Mouse (Mus musculus): ENCODE measurements around the gene Dip2b.

The Dip2b gene

DNA sequence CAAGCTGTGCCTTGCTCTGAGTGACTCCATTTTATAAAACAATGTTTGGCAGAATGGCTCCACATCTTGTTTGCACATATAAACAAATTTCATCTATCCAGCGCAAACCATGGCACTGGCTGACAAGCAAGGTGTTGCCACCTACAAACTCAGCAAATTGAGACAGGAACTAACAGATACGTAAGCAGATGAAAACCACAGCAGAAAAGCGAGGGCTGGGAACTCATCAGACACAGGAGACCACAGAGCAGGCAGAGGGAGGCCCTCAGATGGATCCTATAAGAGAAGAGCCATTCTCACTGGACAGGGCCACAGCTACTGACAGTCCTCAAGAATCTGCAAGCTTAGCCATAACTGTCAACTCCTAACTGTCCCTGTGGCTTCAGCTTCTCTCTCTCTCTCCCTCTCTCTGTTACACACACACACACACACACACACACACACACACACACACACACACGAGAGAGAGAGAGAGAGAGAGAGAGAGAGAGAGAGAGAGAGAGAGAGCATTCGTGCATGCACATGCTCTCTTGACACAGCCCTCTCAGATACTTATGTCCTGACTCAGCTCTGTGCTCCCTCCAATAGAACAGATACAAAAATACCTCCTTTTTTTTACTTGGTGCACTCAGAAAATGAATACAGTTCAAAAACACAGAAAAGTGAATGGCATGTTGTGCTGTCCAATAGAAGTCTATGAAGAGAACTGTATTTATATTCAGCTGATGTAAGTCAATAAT lies 227.3 kb downstream of the Dip2b start:
- no peak for DNase-seq

DNA sequence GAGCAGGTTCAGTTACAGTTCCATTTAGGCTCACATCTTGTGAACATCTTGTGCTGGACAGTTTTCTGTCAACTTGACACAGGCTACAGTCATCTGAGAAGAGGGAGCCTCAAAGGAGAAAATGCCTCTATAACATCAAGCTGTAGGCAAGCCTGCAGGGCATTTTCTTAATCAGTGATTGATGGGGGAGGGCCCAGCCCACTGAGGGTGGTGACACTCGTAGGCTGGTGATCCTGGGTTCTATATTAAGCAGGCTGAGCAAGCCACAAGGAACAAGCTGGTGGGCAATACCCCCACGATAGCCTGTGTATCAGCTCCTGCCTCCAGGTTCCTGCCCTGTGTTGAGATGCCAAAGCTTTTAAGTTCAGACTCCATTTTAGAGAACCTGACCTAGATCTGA lies 230.5 kb downstream of the Dip2b start:
- DNase-seq = no peak

Measured in cerebellum, postnatal 25 days (tissue).